Mouse (Mus musculus) forebrain, embryonic 13.5 days (tissue): ENCODE results near the gene Zfp74. TPM values are rescaled to one million over a fixed set of nuclear protein-coding genes. Genes with fewer than 3 reads are reported as not detected.

Source experiments
- ATAC-seq: fragments of 200-750 bp; cut with Nextera tagmentation; 2 replicates; pipeline ENCODE4 v1.8.0; 2017
- H3K27ac ChIP-seq: fragments of 300-500 bp; sonication (generic); 2 replicates; pipeline ENCODE4 v1.5.1; 2015; ENCODE audit warnings: inconsistent platforms, mild to moderate bottlenecking, moderate library complexity
- H3K27me3 ChIP-seq: fragments of 300-500 bp; sonication (generic); 2 replicates; pipeline ENCODE4 v1.6.1; 2015; ENCODE audit warnings: mild to moderate bottlenecking, inconsistent platforms
- H3K36me3 ChIP-seq: fragments of 300-500 bp; sonication (generic); 2 replicates; pipeline ENCODE4 v1.6.1; 2015; ENCODE audit warnings: mild to moderate bottlenecking, inconsistent platforms; ENCODE audit not compliant: poor library complexity, severe bottlenecking
- H3K4me1 ChIP-seq: fragments of 300-500 bp; sonication (generic); 2 replicates; pipeline ENCODE4 v1.6.1; 2015; ENCODE audit warnings: inconsistent platforms
- H3K4me2 ChIP-seq: fragments of 300-500 bp; sonication (generic); 2 replicates; pipeline ENCODE4 v1.6.1; 2015; ENCODE audit warnings: inconsistent platforms, mild to moderate bottlenecking, moderate library complexity
- H3K4me3 ChIP-seq: fragments of 300-500 bp; sonication (generic); 2 replicates; pipeline ENCODE4 v1.5.1; 2015; ENCODE audit warnings: mild to moderate bottlenecking, inconsistent platforms
- H3K9ac ChIP-seq: fragments of 300-500 bp; sonication (generic); 2 replicates; pipeline ENCODE4 v1.6.1; 2015; ENCODE audit warnings: mild to moderate bottlenecking, inconsistent platforms
- H3K9me3 ChIP-seq: fragments of 300-500 bp; sonication (generic); replicated peaks from 2 replicates; pipeline ENCODE4 v1.6.1; 2016; ENCODE audit warnings: inconsistent platforms
- WGBS: fragments of 180-500 bp; shearing (Covaris S2); methylation state at CpG from one replicate; pipeline ENCODE4 v1.1.7; 2015; 5-methylcytosine and 5-hydroxymethylcytosine counted together
- microRNA-seq: library from miRNA; unstranded; fragments of <30 nt; microRNA quantifications from one replicate; pipeline ENCODE4, GENCODE M21; 2016
- polyA plus RNA-seq: library from polyadenylated mRNA; unstranded; fragments of >200 nt; fragmentation: Nextera tagmentation; extraction: Ambion mirVana; gene quantifications from 2 replicates; pipeline ENCODE4 v1.2.1, GENCODE M21; 2015

Zfp74 gene
- polyA plus RNA-seq, 1 experiment from 2014 or later, result 16.6 TPM

DNA sequence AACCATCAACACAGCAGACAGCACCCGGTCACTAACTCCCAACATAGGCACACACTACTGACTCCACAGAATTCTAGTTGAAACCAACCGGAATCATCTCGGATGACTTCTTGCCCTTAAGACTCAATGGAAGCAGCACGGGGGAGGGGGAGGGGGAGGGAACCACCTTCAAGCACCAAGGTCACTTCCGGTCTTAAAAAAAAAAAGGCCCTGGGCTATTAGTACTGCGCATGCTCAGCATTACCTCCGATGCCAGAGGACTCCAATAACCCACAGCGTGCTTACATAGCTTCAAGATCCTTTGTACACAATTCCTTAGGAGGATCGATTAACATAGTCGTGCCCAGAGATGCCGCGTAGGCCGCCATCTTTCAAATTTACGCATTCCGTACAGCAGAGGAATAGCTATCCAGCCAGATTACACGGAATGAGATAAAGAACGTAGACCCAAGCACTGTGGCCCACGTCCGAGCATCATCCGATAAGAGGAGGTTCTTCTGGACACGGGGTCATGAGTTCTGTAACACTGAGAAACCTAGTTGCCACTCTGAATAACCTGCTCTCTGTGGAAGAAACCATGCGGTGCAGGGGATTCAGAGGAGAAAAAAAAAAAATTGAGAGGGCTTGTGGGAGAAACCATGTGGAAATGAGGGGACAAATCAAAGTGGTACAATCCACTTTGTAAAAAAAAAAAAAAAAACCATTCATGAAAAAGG is 47.8 kb downstream of the Zfp74 start, which contains the start of gene Zfp27:
Gene Zfp27, minus strand, starts transcription at position 607 of the 716 bp plus-strand sequence.
- ATAC-seq, result peak; percentile 84
- Histone ChIP-seq H3K9me3 (no peaks in the 10 kb centered on the region), H3K9ac (peak within 1 kb of the TSS; percentile 71), H3K36me3 (peaks cover 20% of the 10 kb centered on the region), H3K27me3 (no peaks in the 10 kb centered on the region), H3K4me2 (peak within 1 kb of the TSS; percentile 67), H3K4me3 (peak within 1 kb of the TSS; percentile 58), H3K27ac (peak within 1 kb of the TSS; percentile 99), H3K4me1 (peaks cover 29% of the 10 kb centered on the region)
- under 1% methylated on average over 22 of the region's 22 CpGs for WGBS

DNA sequence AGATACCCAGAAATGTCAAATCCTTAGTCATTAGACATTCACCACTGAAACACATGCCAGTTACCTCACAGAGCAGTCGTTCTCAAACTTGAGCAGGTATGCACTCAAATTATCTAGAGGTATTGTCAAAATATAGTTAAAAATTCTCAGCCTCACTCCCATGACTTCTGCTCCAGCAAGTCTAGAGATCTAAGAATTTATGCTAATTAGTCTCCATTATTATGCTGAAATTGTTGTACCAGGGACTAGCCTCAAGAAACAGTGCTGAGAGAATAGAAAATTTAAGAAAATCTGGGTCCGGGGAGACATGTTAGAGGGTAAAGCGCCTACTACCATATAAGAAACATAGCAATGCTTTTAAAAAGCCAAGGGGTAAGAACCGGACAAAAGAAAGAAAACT is 49.8 kb downstream of the Zfp74 start:
- 92% methylated on average over 4 of the region's 4 CpGs for WGBS
- no peaks in the 10 kb centered on the region for H3K9me3 ChIP-seq
- H3K36me3 ChIP-seq, result peaks cover 32% of the 10 kb centered on the region
- no peak overlapping the region for H3K4me3 ChIP-seq
- peaks cover 11% of the 10 kb centered on the region for H3K4me1 ChIP-seq
- no peak overlapping the region for H3K27ac ChIP-seq
- no peaks in the 10 kb centered on the region for H3K27me3 ChIP-seq
- no peak for ATAC-seq
- H3K9ac ChIP-seq, result no peak overlapping the region
- H3K4me2 ChIP-seq, result no peak overlapping the region

DNA sequence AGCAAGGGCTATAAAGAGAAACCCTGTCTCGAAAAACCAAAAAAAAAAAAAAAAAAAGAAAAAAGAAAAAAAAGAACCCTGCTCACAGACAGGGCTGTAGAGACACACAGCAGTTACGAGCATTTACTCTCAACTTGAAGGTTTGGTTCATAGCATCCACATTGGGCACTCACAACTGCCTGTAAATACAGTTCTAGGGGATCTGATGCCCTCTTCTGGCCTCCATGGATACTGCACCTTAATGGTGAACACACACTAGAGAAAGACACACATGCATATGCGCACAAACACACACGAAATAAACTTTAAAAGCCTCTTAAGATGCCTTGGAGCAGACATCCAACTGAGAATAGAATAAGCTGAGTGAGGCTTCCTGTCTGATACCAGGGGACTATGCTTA is 55.5 kb downstream of the Zfp74 start:
- H3K36me3 ChIP-seq, result peaks cover 83% of the 10 kb centered on the region
- no peak overlapping the region for H3K4me2 ChIP-seq
- no peak overlapping the region for H3K4me3 ChIP-seq
- ATAC-seq, result no peak
- no peaks in the 10 kb centered on the region for H3K4me1 ChIP-seq
- no peak overlapping the region for H3K9ac ChIP-seq
- 89% methylated on average over 4 of the region's 4 CpGs for WGBS
- no peak overlapping the region for H3K27ac ChIP-seq
- H3K27me3 ChIP-seq, result no peaks in the 10 kb centered on the region
- H3K9me3 ChIP-seq, result peaks cover 27% of the 10 kb centered on the region

DNA sequence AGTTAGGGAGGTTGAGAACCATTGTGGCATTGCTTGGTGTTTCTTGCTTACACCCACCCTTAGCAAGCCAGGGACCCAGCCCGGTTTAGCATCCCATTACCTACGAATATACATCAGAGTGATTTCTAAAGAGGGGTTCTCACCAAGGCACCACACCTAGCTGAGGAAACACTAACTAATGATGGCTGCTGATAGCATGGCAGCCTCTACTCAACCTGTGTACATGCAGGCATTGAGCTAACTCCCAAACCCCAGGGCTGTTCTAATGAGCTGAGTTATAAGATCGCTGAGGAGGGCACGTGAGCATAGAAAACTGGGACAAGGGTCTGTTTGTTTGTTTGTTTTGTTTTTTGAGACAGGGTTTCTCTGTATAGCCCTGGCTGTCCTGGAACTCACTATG is 61.1 kb downstream of the Zfp74 start:
- Histone ChIP-seq H3K4me1 (no peaks in the 10 kb centered on the region), H3K27me3 (no peaks in the 10 kb centered on the region), H3K27ac (no peak overlapping the region), H3K4me2 (no peak overlapping the region), H3K9me3 (peaks cover 33% of the 10 kb centered on the region), H3K9ac (no peak overlapping the region), H3K4me3 (no peak overlapping the region), H3K36me3 (peaks cover 84% of the 10 kb centered on the region)
- ATAC-seq, result no peak
- 96% methylated on average over 4 of the region's 4 CpGs for WGBS

DNA sequence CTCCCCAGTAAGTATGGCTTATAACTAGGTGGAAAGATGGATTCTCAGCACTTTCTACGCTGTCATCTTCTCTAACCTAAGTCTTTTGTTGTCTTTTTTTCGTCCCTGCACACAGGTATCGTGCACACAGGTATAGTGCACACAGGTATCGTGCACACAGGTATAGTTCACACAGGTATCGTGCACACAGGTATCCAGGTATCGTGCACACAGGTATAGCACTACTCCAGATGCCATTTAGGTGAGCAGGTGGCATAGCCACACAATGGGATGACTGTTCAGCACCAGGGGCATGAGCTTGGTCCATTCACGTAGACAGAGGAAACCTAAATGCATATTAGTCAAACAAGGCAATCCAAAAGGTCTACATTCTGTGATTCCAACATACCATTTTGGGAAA is 63.4 kb downstream of the Zfp74 start:
- no peaks in the 10 kb centered on the region for H3K4me1 ChIP-seq
- H3K4me3 ChIP-seq, result no peak overlapping the region
- H3K36me3 ChIP-seq, result peaks cover 62% of the 10 kb centered on the region
- H3K9me3 ChIP-seq, result peaks cover 47% of the 10 kb centered on the region
- no peak for ATAC-seq
- 97% methylated on average over 7 of the region's 7 CpGs for WGBS
- no peaks in the 10 kb centered on the region for H3K27me3 ChIP-seq
- H3K27ac ChIP-seq, result no peak overlapping the region
- H3K4me2 ChIP-seq, result no peak overlapping the region
- no peak overlapping the region for H3K9ac ChIP-seq

DNA sequence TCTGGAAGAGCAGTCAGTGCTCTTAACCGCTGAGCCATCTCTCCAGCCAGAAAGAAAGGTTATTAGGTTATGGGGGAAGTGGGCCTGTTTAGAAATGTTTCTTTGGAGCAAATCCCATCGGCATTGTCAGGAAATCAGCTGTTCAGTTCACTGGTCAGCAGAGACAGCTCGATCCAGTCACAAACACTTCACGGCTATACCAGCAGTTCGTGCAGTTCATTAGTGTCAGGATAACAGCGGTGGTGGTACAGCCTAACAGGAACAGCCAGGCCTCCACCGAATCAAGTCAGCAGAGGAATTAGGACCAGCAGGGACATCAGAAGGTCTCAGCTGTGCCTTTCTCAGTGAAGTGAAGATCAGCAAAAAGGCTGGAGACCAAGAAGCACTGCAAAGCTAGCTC is 73.0 kb downstream of the Zfp74 start:
- Histone ChIP-seq H3K36me3 (peaks cover 19% of the 10 kb centered on the region), H3K4me2 (no peak overlapping the region), H3K9me3 (peaks cover 19% of the 10 kb centered on the region), H3K27ac (no peak overlapping the region), H3K9ac (no peak overlapping the region), H3K4me1 (no peaks in the 10 kb centered on the region), H3K27me3 (no peaks in the 10 kb centered on the region), H3K4me3 (no peak overlapping the region)
- ATAC-seq, result no peak
- whole genome bisulfite sequencing, result 92% methylated on average over 7 of the region's 7 CpGs

Small RNA genes within 50 kb of the gene (microRNA-seq; reads per million reads assigned to microRNA genes)
- gene Mir7668, result not detected

Other genes starting within 250 kb of the Zfp74 start
- 0.16 and 0.21 TPM in 2 replicates for gene Catsperg2, start 227.1 kb downstream of the Zfp74 start, polyA plus RNA-seq
- 16.4 and 17.9 TPM in 2 replicates for gene Zfp84, start 185.5 kb downstream of the Zfp74 start, polyA plus RNA-seq
- gene Zfp30, start 170.1 kb downstream of the Zfp74 start, polyA plus RNA-seq, result 14.2 and 14.8 TPM in 2 replicates
- 22.1 and 24.8 TPM in 2 replicates for gene Zfp790, start 138.0 kb downstream of the Zfp74 start, polyA plus RNA-seq
- gene Zfp940, start 100.4 kb downstream of the Zfp74 start, polyA plus RNA-seq, result 11.7 and 13.7 TPM in 2 replicates
- 13.8 and 14.3 TPM in 2 replicates for gene Zfp420, start 94.1 kb downstream of the Zfp74 start, polyA plus RNA-seq
- 13.7 and 15.5 TPM in 2 replicates for gene Zfp27, start 47.5 kb downstream of the Zfp74 start, polyA plus RNA-seq
- gene Zfp383, start 45.9 kb downstream of the Zfp74 start, polyA plus RNA-seq, result 7.2 and 7.5 TPM in 2 replicates
- 5.7 and 6.0 TPM in 2 replicates for gene Zfp568, start 29.9 kb upstream of the Zfp74 start, polyA plus RNA-seq
- gene Zfp14, start 97.3 kb upstream of the Zfp74 start, polyA plus RNA-seq, result 9.6 and 10.6 TPM in 2 replicates
- 10.3 and 11.8 TPM in 2 replicates for gene Zfp82, start 118.8 kb upstream of the Zfp74 start, polyA plus RNA-seq
- gene Gm26920, start 136.3 kb upstream of the Zfp74 start, polyA plus RNA-seq, result 1.7 and 3.5 TPM in 2 replicates
- gene Zfp566, start 136.4 kb upstream of the Zfp74 start, polyA plus RNA-seq, result 19.3 and 20.9 TPM in 2 replicates
- 118 and 121 TPM in 2 replicates for gene Zfp260, start 140.7 kb upstream of the Zfp74 start, polyA plus RNA-seq
- 19.0 and 21.1 TPM in 2 replicates for gene Zfp382, start 167.9 kb upstream of the Zfp74 start, polyA plus RNA-seq
- 19.5 and 23.7 TPM in 2 replicates for gene Zfp146, start 215.7 kb upstream of the Zfp74 start, polyA plus RNA-seq
- gene Cox7a1, start 230.1 kb upstream of the Zfp74 start, polyA plus RNA-seq, result 1.7 and 4.4 TPM in 2 replicates
- gene Capns1, start 244.7 kb upstream of the Zfp74 start, polyA plus RNA-seq, result 51.9 and 54.9 TPM in 2 replicates